Mouse (Mus musculus) fibroblast of lung, adult 2 months (primary cell): Measurements from ENCODE around the gene Pvr.

Experiments used
- DNase-seq: peaks from one replicate; pipeline ENCODE4 v3.0.0-alpha.2; 2011; ENCODE audit warnings: low read depth

Gene Pvr

GRCm38 (mm10) chr7:19871137-19871621 is 49.8 kb downstream of the Pvr start:
- no peak for DNase-seq

- no peak for DNase-seq
Measured at GRCm38 (mm10) chr7:19867751-19868399, 53.1 kb downstream of the Pvr start.

- DNase-seq: no peak
Measured at GRCm38 (mm10) chr7:19866490-19866889, 54.5 kb downstream of the Pvr start.

- DNase-seq: no peak
Measured at GRCm38 (mm10) chr7:19865246-19866036, 55.5 kb downstream of the Pvr start.

DNA sequence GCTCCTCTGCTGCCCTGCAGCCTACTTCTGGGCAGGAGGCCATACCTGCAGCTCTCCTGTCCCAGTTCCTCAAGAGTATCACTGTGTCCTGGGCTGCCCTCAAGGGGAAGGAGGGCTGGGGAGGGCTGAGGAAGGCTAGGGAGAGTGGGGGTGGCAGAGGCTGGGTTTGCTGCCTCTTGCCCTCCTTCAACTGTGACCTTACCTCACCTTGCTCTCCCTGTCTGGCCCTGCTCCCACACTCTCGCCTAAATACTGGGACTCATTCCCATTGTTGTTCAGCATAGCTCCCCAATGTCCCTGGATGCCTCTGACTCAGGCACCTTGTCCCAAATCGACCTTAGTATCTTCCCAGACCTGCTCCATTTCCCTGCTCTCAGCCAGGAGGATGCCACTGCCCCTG is 56.7 kb downstream of the Pvr start:
- DNase-seq: no peak

- no peak for DNase-seq
Measured at GRCm38 (mm10) chr7:19861199-19861598, 59.8 kb downstream of the Pvr start, which contains the start of gene Ceacam16. Gene Ceacam16, minus strand, starts transcription at chr7:19861299.

DNA sequence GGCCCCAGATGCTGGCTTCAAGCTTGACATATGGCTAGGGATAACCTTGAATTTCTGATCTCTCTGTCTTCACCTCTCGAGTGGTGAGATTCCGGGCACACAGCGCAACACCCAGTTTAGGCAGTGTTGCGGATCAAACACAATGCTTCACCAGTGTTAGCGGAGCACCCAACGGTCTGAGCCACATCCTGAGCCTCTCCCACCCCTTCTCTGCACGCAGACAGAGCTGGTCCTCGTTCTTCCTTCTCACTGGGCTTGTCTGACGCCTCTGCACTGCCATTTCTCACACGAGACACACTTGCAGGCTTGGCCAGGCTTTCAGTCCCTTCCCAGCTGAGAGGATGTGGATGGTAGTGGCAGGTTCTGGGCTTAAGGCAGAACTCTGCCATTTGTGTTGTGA is 61.2 kb downstream of the Pvr start:
- no peak for DNase-seq

GRCm38 (mm10) chr7:19856283-19856682 is 64.7 kb downstream of the Pvr start:
- DNase-seq: no peak

DNA sequence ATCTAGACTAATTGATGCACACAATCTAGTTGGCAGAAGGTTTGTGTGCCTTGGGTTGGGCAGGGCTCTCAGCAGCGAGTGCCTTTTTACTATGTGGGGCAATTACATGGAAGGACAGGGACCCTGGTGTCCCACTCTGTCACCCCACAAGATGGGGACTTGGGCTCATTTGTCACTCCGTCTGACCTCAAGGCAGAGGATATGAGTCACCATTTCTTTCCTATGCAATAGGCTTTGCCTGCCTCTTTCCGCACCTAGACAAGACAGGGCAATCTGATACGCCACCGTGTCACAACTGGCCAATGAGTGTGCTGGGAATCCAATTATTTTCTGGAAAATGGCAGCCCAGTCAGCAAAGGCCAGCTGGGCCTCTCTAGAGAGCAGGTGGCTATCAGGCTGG is 65.3 kb downstream of the Pvr start:
- no peak for DNase-seq
